Mouse (Mus musculus) neural tube, embryonic 12.5 days (tissue): ENCODE measurements around the gene Lrp1. TPM values are rescaled to one million over a fixed set of nuclear protein-coding genes. Genes with fewer than 3 reads are reported as not detected.

Source experiments
- ATAC-seq: fragments of 200-750 bp; cut with Nextera tagmentation; 2 replicates; pipeline ENCODE4 v1.8.0; 2017; ENCODE audit warnings: low read depth, mild to moderate bottlenecking, moderate TSS enrichment, moderate library complexity; ENCODE audit not compliant: low FRiP score
- H3K27ac ChIP-seq: fragments of 300-500 bp; sonication (generic); 2 replicates; pipeline ENCODE4 v1.5.1; 2016
- H3K27me3 ChIP-seq: fragments of 300-500 bp; sonication (generic); replicated peaks from 2 replicates; pipeline ENCODE4 v1.6.1; 2016; ENCODE audit warnings: mild to moderate bottlenecking
- H3K36me3 ChIP-seq: fragments of 300-500 bp; sonication (generic); 2 replicates; pipeline ENCODE4 v1.6.1; 2016; ENCODE audit warnings: mild to moderate bottlenecking
- H3K4me1 ChIP-seq: fragments of 300-500 bp; sonication (generic); 2 replicates; pipeline ENCODE4 v1.6.1; 2016
- H3K4me2 ChIP-seq: fragments of 300-500 bp; sonication (generic); replicated peaks from 2 replicates; pipeline ENCODE4 v1.6.1; 2016; ENCODE audit warnings: mild to moderate bottlenecking
- H3K4me3 ChIP-seq: fragments of 300-500 bp; sonication (generic); 2 replicates; pipeline ENCODE4 v1.5.1; 2016
- H3K9ac ChIP-seq: fragments of 300-500 bp; sonication (generic); 2 replicates; pipeline ENCODE4 v1.6.1; 2016; ENCODE audit warnings: mild to moderate bottlenecking
- H3K9me3 ChIP-seq: fragments of 300-500 bp; sonication (generic); 2 replicates; pipeline ENCODE4 v1.6.1; 2016; ENCODE audit warnings: mild to moderate bottlenecking
- WGBS: fragments of 180-500 bp; shearing (Covaris S2); methylation state at CpG from one replicate; pipeline ENCODE4 v1.1.7; 2016; 5-methylcytosine and 5-hydroxymethylcytosine counted together
- polyA plus RNA-seq: library from polyadenylated mRNA; unstranded; fragments of >200 nt; fragmentation: Nextera tagmentation; extraction: Ambion mirVana; gene quantifications from 2 replicates; pipeline ENCODE4 v1.2.1, GENCODE M21; 2016

Lrp1 gene
- polyA plus RNA-seq, 1 experiment from 2014 or later, result 96.0 TPM

GRCm38 (mm10) chr10:127621191-127622056 is 476 bp upstream of the Lrp1 start:
- ATAC-seq, result peak; percentile 84
- Histone ChIP-seq H3K4me1 (peaks cover 42% of the 10 kb centered on the region), H3K27ac (peak overlapping the region; percentile 86)

DNA sequence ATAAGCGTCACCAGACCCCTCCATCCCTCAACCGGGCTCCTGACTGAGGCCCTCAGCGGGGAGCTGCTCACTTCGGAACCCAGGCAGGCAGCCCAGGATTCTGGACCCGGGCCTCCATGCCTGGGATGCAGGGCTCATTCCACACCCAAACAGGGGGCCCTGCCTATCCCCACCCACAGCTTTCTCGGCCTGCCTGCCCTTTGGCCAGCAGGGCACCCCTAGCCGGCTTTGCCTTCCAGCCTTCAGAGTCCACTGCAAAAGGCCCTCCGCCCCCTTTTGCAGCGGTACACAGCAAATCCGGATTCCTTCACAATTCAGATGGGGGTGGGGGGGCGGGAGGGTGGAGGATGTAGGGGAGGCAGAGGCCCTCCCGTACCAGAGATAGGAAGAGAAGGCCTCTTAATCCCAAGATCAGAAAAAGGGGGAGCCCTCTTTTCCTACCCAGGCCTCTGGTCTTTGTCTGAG is 975 bp downstream of the Lrp1 start:
- peaks cover 57% of the 10 kb centered on the region for H3K4me1 ChIP-seq
- 1% methylated on average over 12 of the region's 12 CpGs for WGBS
- peak overlapping the region; percentile 79 for H3K27ac ChIP-seq
- no peaks in the 10 kb centered on the region for H3K36me3 ChIP-seq
- H3K4me3 ChIP-seq, result peak overlapping the region; percentile 82
- peak overlapping the region; percentile 88 for H3K9ac ChIP-seq
- H3K9me3 ChIP-seq, result no peaks in the 10 kb centered on the region
- peak overlapping the region; percentile 76 for H3K4me2 ChIP-seq
- H3K27me3 ChIP-seq, result no peaks in the 10 kb centered on the region
- no peak; the same call in 1 of the 2 replicates for ATAC-seq

More at GRCm38 (mm10) chr10:127621191-127622056, 476 bp upstream of the Lrp1 start:
- Histone ChIP-seq H3K4me3 (peak overlapping the region; percentile 82), H3K4me2 (peak overlapping the region; percentile 76), H3K9ac (peak overlapping the region; percentile 88), H3K27me3 (no peaks in the 10 kb centered on the region), H3K9me3 (no peaks in the 10 kb centered on the region), H3K36me3 (no peaks in the 10 kb centered on the region)
- under 1% methylated on average over 35 of the region's 39 CpGs for WGBS

GRCm38 (mm10) chr10:127619119-127619721 is 1.7 kb downstream of the Lrp1 start:
- Histone ChIP-seq H3K4me1 (peaks cover 64% of the 10 kb centered on the region), H3K9me3 (no peaks in the 10 kb centered on the region), H3K4me2 (peak overlapping the region; percentile 76), H3K4me3 (peak overlapping the region; percentile 82), H3K36me3 (no peaks in the 10 kb centered on the region), H3K27me3 (no peaks in the 10 kb centered on the region), H3K9ac (peak overlapping the region; percentile 88), H3K27ac (no peak overlapping the region)
- ATAC-seq, result no peak
- 35% methylated on average over 8 of the region's 8 CpGs for WGBS

GRCm38 (mm10) chr10:127618173-127618572 is 2.8 kb downstream of the Lrp1 start:
- Histone ChIP-seq H3K4me2 (peak overlapping the region; percentile 76), H3K36me3 (no peaks in the 10 kb centered on the region), H3K4me3 (0 out of 2 replicates have a peak overlapping the region, but pooled peaks have one; percentile 9), H3K9ac (peak overlapping the region; percentile 17), H3K27ac (no peak overlapping the region), H3K9me3 (no peaks in the 10 kb centered on the region), H3K27me3 (no peaks in the 10 kb centered on the region), H3K4me1 (peaks cover 68% of the 10 kb centered on the region)
- WGBS, result 50% methylated on average over 6 of the region's 6 CpGs
- ATAC-seq, result no peak

GRCm38 (mm10) chr10:127617294-127617693 is 3.7 kb downstream of the Lrp1 start:
- Histone ChIP-seq H3K4me1 (peaks cover 67% of the 10 kb centered on the region), H3K27ac (no peak overlapping the region), H3K4me3 (no peak overlapping the region), H3K36me3 (peaks cover 4% of the 10 kb centered on the region), H3K27me3 (no peaks in the 10 kb centered on the region), H3K4me2 (peak overlapping the region; percentile 76), H3K9ac (peak overlapping the region; percentile 38), H3K9me3 (no peaks in the 10 kb centered on the region)
- 64% methylated on average over 4 of the region's 4 CpGs for WGBS
- no peak for ATAC-seq

DNA sequence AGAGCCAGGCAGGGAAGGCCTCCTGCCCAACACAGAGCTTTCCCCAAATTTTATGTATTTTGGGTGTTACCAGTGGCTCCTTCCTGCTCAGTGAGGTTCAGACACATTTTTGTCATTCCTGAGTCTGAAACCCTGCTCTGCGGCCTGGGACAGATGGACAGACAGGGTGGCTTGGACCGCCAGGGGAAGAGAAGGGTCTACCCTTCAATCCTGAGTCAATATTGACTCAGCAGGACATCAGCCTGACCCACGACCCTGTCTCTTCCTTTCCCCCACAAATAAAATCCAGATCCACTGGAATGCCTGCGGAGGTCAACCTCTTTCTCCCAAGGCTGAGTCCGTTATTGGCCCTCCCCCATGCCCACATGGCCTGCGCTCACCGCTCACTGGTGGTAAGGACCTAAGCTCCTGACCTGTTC is 4.7 kb downstream of the Lrp1 start:
- Histone ChIP-seq H3K4me2 (peak overlapping the region; percentile 18; the same call in 1 of the 2 replicates), H3K9me3 (no peaks in the 10 kb centered on the region), H3K4me3 (no peak overlapping the region), H3K36me3 (peaks cover 14% of the 10 kb centered on the region), H3K27me3 (no peaks in the 10 kb centered on the region), H3K27ac (no peak overlapping the region), H3K4me1 (peaks cover 60% of the 10 kb centered on the region), H3K9ac (no peak overlapping the region)
- WGBS, result 40% methylated on average over 7 of the region's 7 CpGs
- ATAC-seq, result no peak

DNA sequence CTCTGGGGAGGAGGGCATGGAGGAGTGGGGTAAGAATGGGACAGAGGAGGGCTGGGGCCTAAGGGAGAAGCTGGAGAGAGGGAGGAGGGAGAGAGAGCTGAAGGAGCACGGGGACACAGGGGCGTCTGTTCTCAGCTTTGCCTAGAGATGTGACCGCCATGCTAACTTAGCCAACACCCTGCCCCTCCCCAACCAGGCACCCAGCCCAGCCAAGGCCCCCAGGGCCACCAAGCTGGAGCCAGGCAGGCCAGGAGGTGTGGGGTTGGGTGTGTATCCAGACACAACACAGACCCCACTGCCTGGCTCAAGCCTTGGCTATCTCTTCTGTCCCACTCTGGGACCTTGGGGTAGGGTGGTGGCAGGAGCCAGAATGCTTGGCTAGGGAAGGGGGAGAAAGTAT is 5.4 kb downstream of the Lrp1 start:
- H3K4me3 ChIP-seq, result no peak overlapping the region
- no peak overlapping the region for H3K9ac ChIP-seq
- 65% methylated on average over 3 of the region's 3 CpGs for WGBS
- H3K36me3 ChIP-seq, result peaks cover 19% of the 10 kb centered on the region
- peaks cover 60% of the 10 kb centered on the region for H3K4me1 ChIP-seq
- H3K27me3 ChIP-seq, result no peaks in the 10 kb centered on the region
- no peak for ATAC-seq
- H3K9me3 ChIP-seq, result no peaks in the 10 kb centered on the region
- H3K27ac ChIP-seq, result no peak overlapping the region
- peak overlapping the region; percentile 43 for H3K4me2 ChIP-seq

DNA sequence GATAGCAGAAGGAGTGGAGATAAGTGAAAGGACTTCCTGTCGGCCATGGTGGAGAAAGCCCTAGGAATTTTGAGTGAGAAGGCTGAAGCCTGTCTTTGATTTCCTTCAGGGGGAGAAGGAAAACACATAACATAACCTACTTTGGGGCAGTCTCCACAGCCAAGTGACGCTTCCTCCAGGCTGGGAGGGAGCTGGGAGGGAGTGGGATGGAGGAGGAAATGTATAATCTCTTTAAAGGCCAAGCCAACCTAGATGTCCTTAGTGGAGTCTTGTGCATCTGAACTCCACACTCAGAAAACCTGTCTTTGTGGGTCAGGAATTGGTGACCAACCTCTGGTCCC is 5.9 kb downstream of the Lrp1 start:
- Histone ChIP-seq H3K27ac (0 out of 2 replicates have a peak overlapping the region, but pooled peaks have one; percentile 22), H3K27me3 (no peaks in the 10 kb centered on the region), H3K4me1 (peaks cover 60% of the 10 kb centered on the region), H3K9ac (0 out of 2 replicates have a peak overlapping the region, but pooled peaks have one; percentile 23), H3K36me3 (peaks cover 25% of the 10 kb centered on the region), H3K9me3 (no peaks in the 10 kb centered on the region), H3K4me3 (no peak overlapping the region), H3K4me2 (peak overlapping the region; percentile 43)
- ATAC-seq, result no peak
- WGBS, result 39% methylated on average over 2 of the region's 2 CpGs

GRCm38 (mm10) chr10:127614236-127615033 is 6.5 kb downstream of the Lrp1 start:
- peak overlapping the region; percentile 43 for H3K4me2 ChIP-seq

GRCm38 (mm10) chr10:127612079-127612775 is 8.7 kb downstream of the Lrp1 start:
- Histone ChIP-seq H3K4me2 (no peak overlapping the region), H3K9ac (no peak overlapping the region), H3K4me3 (no peak overlapping the region), H3K9me3 (no peaks in the 10 kb centered on the region), H3K4me1 (peaks cover 33% of the 10 kb centered on the region), H3K27ac (no peak overlapping the region), H3K27me3 (no peaks in the 10 kb centered on the region), H3K36me3 (peaks cover 53% of the 10 kb centered on the region)
- no peak for ATAC-seq
- WGBS, result 91% methylated on average over 14 of the region's 14 CpGs

More at GRCm38 (mm10) chr10:127614236-127615033, 6.5 kb downstream of the Lrp1 start:
- H3K4me1 ChIP-seq, result peaks cover 55% of the 10 kb centered on the region
- 0 out of 2 replicates have a peak overlapping the region, but pooled peaks have one; percentile 23 for H3K9ac ChIP-seq
- WGBS, result 14% methylated on average over 12 of the region's 12 CpGs
- H3K36me3 ChIP-seq, result peaks cover 31% of the 10 kb centered on the region
- H3K27me3 ChIP-seq, result no peaks in the 10 kb centered on the region
- H3K27ac ChIP-seq, result peak overlapping the region; percentile 22; the same call in 1 of the 2 replicates
- no peaks in the 10 kb centered on the region for H3K9me3 ChIP-seq
- H3K4me3 ChIP-seq, result no peak overlapping the region
- 0 out of 2 replicates have a peak, but pooled peaks have one; percentile 38 for ATAC-seq

DNA sequence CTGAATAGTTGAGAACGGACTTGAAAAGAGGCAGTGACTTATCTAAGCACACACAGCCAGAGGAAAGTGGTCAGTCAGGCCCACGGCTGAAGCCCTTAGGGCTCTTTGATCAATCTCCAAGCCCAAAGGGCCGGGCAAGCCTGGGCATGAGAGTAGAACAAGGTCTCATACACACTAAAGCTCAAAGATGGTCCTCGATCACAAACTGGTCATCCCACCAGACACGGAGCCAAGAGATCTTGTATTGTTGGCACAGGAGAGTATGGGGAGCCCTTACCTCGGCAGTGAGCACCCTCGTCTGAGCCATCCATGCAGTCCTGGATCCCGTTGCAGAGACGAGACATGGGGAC is 10.9 kb downstream of the Lrp1 start:
- Histone ChIP-seq H3K4me1 (peaks cover 12% of the 10 kb centered on the region), H3K9ac (no peak overlapping the region), H3K27me3 (no peaks in the 10 kb centered on the region), H3K4me2 (no peak overlapping the region), H3K4me3 (no peak overlapping the region), H3K36me3 (peaks cover 74% of the 10 kb centered on the region), H3K9me3 (no peaks in the 10 kb centered on the region), H3K27ac (no peak overlapping the region)
- WGBS, result 92% methylated on average over 9 of the region's 9 CpGs
- ATAC-seq, result no peak
